Mouse (Mus musculus) heart, embryonic 12.5 days (tissue): ENCODE data around the gene Lbx1. TPM values are rescaled to one million over a fixed set of nuclear protein-coding genes. Genes with fewer than 3 reads are reported as not detected.

Source experiments
- ATAC-seq: fragments of 200-750 bp; cut with Nextera tagmentation; 2 replicates; pipeline ENCODE4 v1.8.0; 2017; ENCODE audit warnings: moderate TSS enrichment, moderate library complexity; ENCODE audit not compliant: insufficient number of reproducible peaks, low FRiP score
- H3K27ac ChIP-seq: fragments of 300-500 bp; sonication (generic); 2 replicates; pipeline ENCODE4 v1.5.1; 2016; ENCODE audit warnings: mild to moderate bottlenecking, moderate library complexity; ENCODE audit not compliant: poor library complexity, severe bottlenecking
- H3K27me3 ChIP-seq: fragments of 300-500 bp; sonication (generic); replicated peaks from 2 replicates; pipeline ENCODE4 v1.6.1; 2016; ENCODE audit warnings: mild to moderate bottlenecking, moderate library complexity
- H3K36me3 ChIP-seq: fragments of 300-500 bp; sonication (generic); 2 replicates; pipeline ENCODE4 v1.6.1; 2016; ENCODE audit warnings: mild to moderate bottlenecking, moderate library complexity
- H3K4me1 ChIP-seq: fragments of 300-500 bp; sonication (generic); replicated peaks from 2 replicates; pipeline ENCODE4 v1.6.1; 2016; ENCODE audit warnings: mild to moderate bottlenecking
- H3K4me2 ChIP-seq: fragments of 300-500 bp; sonication (generic); 2 replicates; pipeline ENCODE4 v1.6.1; 2016; ENCODE audit warnings: mild to moderate bottlenecking, moderate library complexity
- H3K4me3 ChIP-seq: fragments of 300-500 bp; sonication (generic); 2 replicates; pipeline ENCODE4 v1.5.1; 2016; ENCODE audit warnings: mild to moderate bottlenecking
- H3K9ac ChIP-seq: fragments of 300-500 bp; sonication (generic); 2 replicates; pipeline ENCODE4 v1.6.1; 2016; ENCODE audit warnings: mild to moderate bottlenecking, moderate library complexity
- H3K9me3 ChIP-seq: fragments of 300-500 bp; sonication (generic); replicated peaks from 2 replicates; pipeline ENCODE4 v1.6.1; 2016; ENCODE audit warnings: mild to moderate bottlenecking, moderate library complexity
- WGBS: fragments of 180-500 bp; shearing (Covaris S2); methylation state at CpG from one replicate; pipeline ENCODE4 v1.1.7; 2016; 5-methylcytosine and 5-hydroxymethylcytosine counted together
- polyA plus RNA-seq: library from polyadenylated mRNA; unstranded; fragments of >200 nt; fragmentation: Nextera tagmentation; extraction: Ambion mirVana; gene quantifications from 2 replicates; pipeline ENCODE4 v1.2.1, GENCODE M21; 2016

Gene Lbx1
- polyA plus RNA-seq, 1 experiment from 2014 or later = not detected

DNA sequence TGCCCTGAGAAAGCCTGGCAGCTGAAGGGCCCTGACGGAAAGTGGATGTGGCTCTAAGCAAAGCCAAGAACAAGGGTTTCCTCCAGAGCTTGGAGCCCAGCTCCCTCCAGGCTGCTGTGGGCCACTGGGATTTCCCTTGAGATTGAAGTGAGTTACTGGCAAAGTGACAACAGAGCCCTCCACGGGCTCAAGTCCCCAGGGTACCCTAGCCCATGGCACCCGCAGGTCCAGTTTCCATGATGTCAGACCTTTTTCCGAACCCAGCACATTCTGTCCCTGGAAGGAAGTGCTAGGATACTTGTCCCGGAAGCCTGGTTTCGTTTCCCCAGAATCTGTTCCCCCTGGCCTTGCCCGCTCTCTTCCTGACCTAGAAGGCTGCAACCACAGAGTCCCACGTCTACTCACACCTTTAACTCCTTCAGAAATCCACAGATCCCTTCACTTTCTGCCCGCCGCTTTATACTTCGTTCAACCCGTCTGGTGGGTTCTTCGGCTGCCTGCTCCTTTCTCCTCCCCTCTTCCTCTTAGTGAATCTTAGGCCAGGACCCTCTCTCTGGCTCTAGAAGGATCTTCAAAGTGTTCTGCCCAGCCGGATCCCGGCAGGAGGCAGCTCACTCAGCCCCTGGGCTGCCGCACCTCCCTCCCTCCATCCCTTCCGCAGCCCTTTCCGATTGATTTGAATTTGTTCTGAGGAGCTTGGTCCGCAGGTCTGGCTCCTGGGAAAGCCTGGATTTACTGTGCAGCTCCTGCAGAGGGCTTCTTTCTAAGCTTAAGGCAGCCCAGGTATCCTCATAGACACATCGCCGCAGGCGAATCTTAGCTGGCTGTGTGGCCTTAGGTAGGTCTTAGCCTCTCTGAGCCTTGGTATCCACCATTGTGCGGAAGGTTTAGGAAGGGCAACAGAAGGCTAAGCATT is 7.0 kb upstream of the Lbx1 start:
- Histone ChIP-seq H3K9ac (no peak overlapping the region), H3K27ac (no peak overlapping the region), H3K36me3 (no peaks in the 10 kb centered on the region), H3K27me3 (peaks cover 97% of the 10 kb centered on the region), H3K9me3 (no peaks in the 10 kb centered on the region), H3K4me1 (peaks cover 11% of the 10 kb centered on the region), H3K4me2 (peak overlapping the region; percentile 16; the same call in 1 of the 2 replicates), H3K4me3 (peak overlapping the region; percentile 20)
- 2% methylated on average over 23 of the region's 23 CpGs for WGBS
- ATAC-seq = no peak

- Histone ChIP-seq H3K27me3 (peaks cover 98% of the 10 kb centered on the region), H3K9me3 (no peaks in the 10 kb centered on the region), H3K4me3 (no peak overlapping the region), H3K9ac (no peak overlapping the region), H3K4me1 (peaks cover 13% of the 10 kb centered on the region), H3K4me2 (no peak overlapping the region), H3K36me3 (no peaks in the 10 kb centered on the region), H3K27ac (no peak overlapping the region)
- WGBS = 14% methylated on average over 4 of the region's 4 CpGs
- no peak for ATAC-seq
Measured at GRCm38 (mm10) chr19:45242017-45242347, 6.4 kb upstream of the Lbx1 start.

DNA sequence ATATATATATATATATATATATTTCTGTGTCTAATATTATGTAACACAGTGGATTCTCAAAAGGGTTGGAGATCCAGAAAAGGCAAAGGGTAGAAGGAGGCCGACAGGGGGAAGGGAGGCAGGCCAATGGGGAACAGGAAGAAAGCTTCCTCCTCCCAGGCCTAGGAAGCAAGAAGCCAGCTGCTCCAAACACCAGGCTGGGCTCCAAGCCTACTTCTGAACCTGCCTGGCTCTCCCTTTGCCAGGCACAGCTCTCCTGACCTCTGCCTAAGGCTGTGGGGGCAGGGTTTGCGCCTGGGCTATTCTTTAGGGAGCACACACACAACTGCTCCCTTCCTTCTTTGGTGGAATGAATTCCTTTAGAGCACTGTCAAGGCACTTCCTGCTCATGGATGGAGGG is 4.4 kb upstream of the Lbx1 start:
- Histone ChIP-seq H3K27me3 (peaks cover 98% of the 10 kb centered on the region), H3K4me1 (peaks cover 31% of the 10 kb centered on the region), H3K4me2 (no peak overlapping the region), H3K9me3 (no peaks in the 10 kb centered on the region), H3K36me3 (no peaks in the 10 kb centered on the region), H3K27ac (no peak overlapping the region), H3K9ac (no peak overlapping the region), H3K4me3 (no peak overlapping the region)
- WGBS = 15% methylated on average over 2 of the region's 2 CpGs
- ATAC-seq = no peak

DNA sequence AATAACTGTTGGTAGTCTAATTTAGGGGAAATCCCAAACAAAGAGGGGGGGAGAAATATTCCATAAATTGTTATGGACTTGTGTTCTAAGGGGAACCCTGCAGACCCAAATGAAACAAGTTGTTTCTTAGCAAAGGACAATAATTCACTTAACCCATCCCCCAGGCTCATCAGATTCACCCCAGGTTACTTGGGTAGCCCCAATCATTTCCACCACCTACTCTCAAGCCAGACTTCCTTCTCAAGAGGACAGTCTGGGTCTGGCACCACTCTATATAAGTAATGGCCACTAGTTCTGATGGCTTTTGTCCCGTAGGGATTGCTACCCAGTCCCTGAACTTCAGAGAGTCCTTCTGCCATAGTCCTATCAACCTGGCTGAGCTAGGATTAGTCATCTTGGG is 3.6 kb upstream of the Lbx1 start:
- H3K4me1 ChIP-seq = peaks cover 36% of the 10 kb centered on the region
- ATAC-seq = no peak
- 15% methylated on average over 1 of the region's 1 CpGs for WGBS

GRCm38 (mm10) chr19:45237665-45238209 is 2.1 kb upstream of the Lbx1 start:
- no peak overlapping the region for H3K4me2 ChIP-seq
- 13% methylated on average over 3 of the region's 3 CpGs for WGBS
- no peak for ATAC-seq

More for the DNA sequence above, 3.6 kb upstream of the Lbx1 start:
- H3K4me2 ChIP-seq = no peak overlapping the region
- H3K27me3 ChIP-seq = peaks cover 98% of the 10 kb centered on the region
- no peak overlapping the region for H3K4me3 ChIP-seq
- no peaks in the 10 kb centered on the region for H3K36me3 ChIP-seq
- no peak overlapping the region for H3K27ac ChIP-seq
- no peak overlapping the region for H3K9ac ChIP-seq
- no peaks in the 10 kb centered on the region for H3K9me3 ChIP-seq

DNA sequence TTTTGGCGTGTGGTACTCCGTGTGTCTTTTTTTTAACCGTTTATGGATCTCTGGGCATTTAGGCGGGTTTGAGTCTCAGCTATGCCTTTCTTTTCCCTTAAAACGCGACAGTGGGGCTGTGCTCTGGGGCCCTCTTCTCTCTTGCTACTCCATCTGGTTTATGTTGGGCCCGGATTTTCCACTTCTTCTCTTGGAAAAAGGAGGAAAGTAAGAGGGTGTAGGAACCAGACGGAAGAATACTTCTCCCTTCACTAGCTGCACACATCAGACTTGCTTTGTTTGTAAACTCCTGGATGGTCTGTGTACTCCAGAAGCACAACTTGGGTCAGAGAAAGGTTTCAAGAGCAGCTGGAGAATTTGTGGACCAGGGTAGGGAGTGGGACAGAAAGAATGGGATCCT is 1.5 kb upstream of the Lbx1 start:
- Histone ChIP-seq H3K9me3 (no peaks in the 10 kb centered on the region), H3K4me2 (peak overlapping the region; percentile 72; the same call in 1 of the 2 replicates), H3K9ac (no peak overlapping the region), H3K4me3 (no peak overlapping the region), H3K27ac (no peak overlapping the region), H3K36me3 (no peaks in the 10 kb centered on the region), H3K27me3 (peaks cover 92% of the 10 kb centered on the region), H3K4me1 (peaks cover 33% of the 10 kb centered on the region)
- ATAC-seq = no peak
- 4% methylated on average over 8 of the region's 8 CpGs for WGBS

More at GRCm38 (mm10) chr19:45237665-45238209, 2.1 kb upstream of the Lbx1 start:
- no peaks in the 10 kb centered on the region for H3K36me3 ChIP-seq
- H3K27me3 ChIP-seq = peaks cover 94% of the 10 kb centered on the region
- no peak overlapping the region for H3K27ac ChIP-seq
- no peak overlapping the region for H3K4me3 ChIP-seq
- no peak overlapping the region for H3K9ac ChIP-seq
- peaks cover 39% of the 10 kb centered on the region for H3K4me1 ChIP-seq
- H3K9me3 ChIP-seq = no peaks in the 10 kb centered on the region

- Histone ChIP-seq H3K36me3 (no peaks in the 10 kb centered on the region), H3K4me1 (peaks cover 37% of the 10 kb centered on the region), H3K4me3 (peak overlapping the region; percentile 39), H3K9me3 (no peaks in the 10 kb centered on the region), H3K4me2 (peak overlapping the region; percentile 72), H3K9ac (no peak overlapping the region), H3K27me3 (peaks cover 92% of the 10 kb centered on the region), H3K27ac (no peak overlapping the region)
- peak; percentile 69; the same call in 1 of the 2 replicates for ATAC-seq
- WGBS = under 1% methylated on average over 38 of the region's 39 CpGs
Measured at GRCm38 (mm10) chr19:45236363-45236942, 841 bp upstream of the Lbx1 start.

GRCm38 (mm10) chr19:45235331-45235741 is 276 bp downstream of the Lbx1 start:
- Histone ChIP-seq H3K36me3 (no peaks in the 10 kb centered on the region), H3K4me3 (peak overlapping the region; percentile 39), H3K4me1 (peaks cover 46% of the 10 kb centered on the region), H3K9ac (peak overlapping the region; percentile 1; the same call in 1 of the 2 replicates), H3K4me2 (peak overlapping the region; percentile 72), H3K27me3 (peaks cover 90% of the 10 kb centered on the region), H3K27ac (no peak overlapping the region), H3K9me3 (no peaks in the 10 kb centered on the region)
- no peak for ATAC-seq
- under 1% methylated on average over 43 of the region's 53 CpGs for WGBS

GRCm38 (mm10) chr19:45234771-45235231 is 811 bp downstream of the Lbx1 start:
- H3K4me3 ChIP-seq = peak overlapping the region; percentile 39
- H3K4me2 ChIP-seq = peak overlapping the region; percentile 72
- no peaks in the 10 kb centered on the region for H3K9me3 ChIP-seq
- under 1% methylated on average over 42 of the region's 42 CpGs for WGBS
- H3K27ac ChIP-seq = no peak overlapping the region
- no peaks in the 10 kb centered on the region for H3K36me3 ChIP-seq
- ATAC-seq = no peak
- peaks cover 52% of the 10 kb centered on the region for H3K4me1 ChIP-seq
- H3K9ac ChIP-seq = peak overlapping the region; percentile 1; the same call in 1 of the 2 replicates
- peaks cover 91% of the 10 kb centered on the region for H3K27me3 ChIP-seq

- no peaks in the 10 kb centered on the region for H3K9me3 ChIP-seq
- H3K36me3 ChIP-seq = no peaks in the 10 kb centered on the region
- H3K9ac ChIP-seq = no peak overlapping the region
- H3K4me1 ChIP-seq = peaks cover 57% of the 10 kb centered on the region
- WGBS = under 1% methylated on average over 22 of the region's 22 CpGs
- no peak overlapping the region for H3K27ac ChIP-seq
- H3K4me3 ChIP-seq = peak overlapping the region; percentile 39; the same call in 1 of the 2 replicates
- peak overlapping the region; percentile 72; the same call in 1 of the 2 replicates for H3K4me2 ChIP-seq
- ATAC-seq = no peak
- H3K27me3 ChIP-seq = peaks cover 92% of the 10 kb centered on the region
Measured at GRCm38 (mm10) chr19:45234191-45234770, 1.3 kb downstream of the Lbx1 start.
